Comparison of ENCODE assay signal across 11 mouse cellular contexts in the genomic region with DNA sequence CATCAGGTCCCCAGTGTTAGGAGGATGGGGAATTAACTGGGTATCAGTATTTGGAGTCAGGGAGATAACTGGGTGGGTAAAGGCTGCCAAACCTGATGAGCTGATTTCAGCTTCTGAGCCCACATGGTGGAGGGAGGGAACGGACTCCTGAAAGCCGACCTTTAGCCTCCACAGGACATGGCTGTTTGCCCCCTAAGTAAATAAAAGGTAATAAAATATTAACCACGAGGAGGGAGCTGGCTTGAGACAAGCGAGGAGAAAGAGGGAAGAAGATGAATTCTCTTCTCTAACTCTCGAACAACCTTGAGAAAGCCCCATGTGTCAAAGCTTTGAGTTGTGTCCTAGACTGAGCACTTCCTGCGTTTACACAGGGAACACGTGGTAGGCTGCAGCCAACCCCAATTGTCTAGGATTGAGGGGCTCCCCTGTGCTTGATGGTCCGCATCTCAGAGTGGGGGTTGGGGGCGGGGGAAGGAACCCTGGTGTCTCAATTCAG. TPM values are rescaled to one million over a fixed set of nuclear protein-coding genes. Genes with fewer than 3 reads are reported as not detected.
DNase-seq lines count a peak whose midpoint lies in the region; ATAC-seq and TF ChIP-seq lines count a peak whose summit lies in the region.
"Had no signal": no experiment of that assay in that cellular context is flagged by ENCODE, and none has a peak within 500 bp of the region (broad histone marks: within the 10 kb centered on the region; RNA-seq: fewer than 3 reads in every experiment).

No protein-coding gene starts in this region.

- DNase-seq in gastrocnemius, adult 2 months = no peak
- no peak for DNase-seq in gastrocnemius, postnatal 14 days
- peak; percentile 55 for DNase-seq in CD4-positive helper T cell, adult 2 months (ENCODE audit: low read depth, low spot score)
- no peak for DNase-seq in adrenal gland, adult (ENCODE audit: inconsistent age in 2 of 2, low spot score in 1 of 2)
- no peak for DNase-seq in B cell, adult 2 months

- H3K4me3 ChIP-seq in gastrocnemius, adult 2 months = peak overlapping the region; percentile 72
- H3K4me3 ChIP-seq in intestine, embryonic 15.5 days (replicated peaks) = peak overlapping the region; percentile 50
- H3K4me3 ChIP-seq in liver, embryonic 16.5 days (ENCODE audit: low read depth, low read length) = 0 out of 2 replicates have a peak overlapping the region, but pooled peaks have one; percentile 3
- H3K4me3 ChIP-seq: myocyte had no signal

- H3K4me2 ChIP-seq in intestine, embryonic 15.5 days (replicated peaks) = peak overlapping the region; percentile 89
- peak overlapping the region; percentile 46 for H3K4me2 ChIP-seq in liver, embryonic 16.5 days (ENCODE audit: low read depth, low read length)

- peak overlapping the region; percentile 86 for H3K27ac ChIP-seq in gastrocnemius, adult 2 months
- peak overlapping the region; percentile 89 for H3K27ac ChIP-seq in intestine, embryonic 15.5 days
- peak overlapping the region; percentile 79 for H3K27ac ChIP-seq in liver, embryonic 16.5 days (ENCODE audit: low read length)
- H3K27ac ChIP-seq: embryonic facial prominence, embryonic 15.5 days had no signal

- H3K27me3 ChIP-seq in intestine, embryonic 15.5 days (replicated peaks) = peaks cover 10% of the 10 kb centered on the region
- no peaks in the 10 kb centered on the region for H3K27me3 ChIP-seq in liver, embryonic 16.5 days (ENCODE audit: control insufficient read depth, insufficient read depth, low read depth, low read length)

- intact Hi-C loops in gastrocnemius, adult 2 months (cut with DNase I) = loop anchor here (10.0 kb wide), 1 partner anchor 57 kb away; a partner anchor contains a TSS
- intact Hi-C loops in gastrocnemius, postnatal 14 days (cut with DNase I; ENCODE audit: low total_unique reads) = no loop called here

- no peak overlapping the region for H3K9ac ChIP-seq in intestine, embryonic 15.5 days
- H3K9ac ChIP-seq in liver, embryonic 16.5 days (ENCODE audit: low read depth, low read length) = no peak overlapping the region
- H3K9ac ChIP-seq: embryonic facial prominence, embryonic 15.5 days had no signal

- WGBS in intestine, embryonic 15.5 days = 8% methylated on average over 9 of the region's 9 CpGs
- WGBS in liver, embryonic 16.5 days (ENCODE audit: insufficient replicate concordance) = 31% methylated on average over 9 of the region's 9 CpGs

- no peak for TF ChIP-seq CTCF in gastrocnemius, adult 2 months (IDR thresholded peaks at IDR 0.05)

- H3K9me3 ChIP-seq in intestine, embryonic 15.5 days = no peaks in the 10 kb centered on the region
- no peaks in the 10 kb centered on the region for H3K9me3 ChIP-seq in liver, embryonic 16.5 days (replicated peaks; ENCODE audit: control insufficient read depth, low read length)
- H3K9me3 ChIP-seq: embryonic facial prominence, embryonic 15.5 days had no signal

- peaks cover 16% of the 10 kb centered on the region for H3K4me1 ChIP-seq in intestine, embryonic 15.5 days (replicated peaks)
- peaks cover 7% of the 10 kb centered on the region for H3K4me1 ChIP-seq in liver, embryonic 16.5 days (ENCODE audit: control insufficient read depth, low read depth, low read length)

- no peaks in the 10 kb centered on the region for H3K36me3 ChIP-seq in intestine, embryonic 15.5 days
- H3K36me3 ChIP-seq in liver, embryonic 16.5 days (ENCODE audit: control insufficient read depth, insufficient read depth) = no peaks in the 10 kb centered on the region
- H3K36me3 ChIP-seq: embryonic facial prominence, embryonic 15.5 days had no signal

- ATAC-seq in intestine, embryonic 15.5 days = peak; percentile 71
- ATAC-seq in liver, embryonic 16.5 days (ENCODE audit: low read depth) = peak; percentile 49
- ATAC-seq in megakaryocyte-erythroid progenitor cell, adult 5-6 weeks (replicated peaks; ENCODE audit: low FRiP score, low TSS enrichment, poor library complexity, severe bottlenecking) = no peak

RNA-seq across cellular contexts. Expression of a gene that starts 2.9 kb away (rescaled TPM):
- 1 to 10 TPM; 2.2 to 2.3 TPM for total RNA-seq in gastrocnemius, adult 2 months (2021)
- 1 to 10 TPM; 5.7 to 6.4 TPM for total RNA-seq in gastrocnemius, postnatal 14 days (2021)
- 31.0 and 34.9 TPM in 2 replicates for polyA plus RNA-seq in intestine, embryonic 15.5 days (2015; fragmentation: Nextera tagmentation; extraction: Ambion mirVana)
- polyA plus RNA-seq in liver, embryonic 16.5 days (2015; fragmentation: Nextera tagmentation; extraction: Ambion mirVana) = 5.7 and 5.9 TPM in 2 replicates
- total RNA-seq in megakaryocyte-erythroid progenitor cell, adult 5-6 weeks (2014; fragmentation: Nextera tagmentation) = 4.8 and 20.1 TPM in 2 replicates
- total RNA-seq in megakaryocyte-erythroid progenitor cell, adult 5-6 weeks (2017) = 10.8 and 12.9 TPM in 2 replicates
- polyA plus RNA-seq: myocyte had no signal

RNA-seq across cellular contexts. Expression of a gene that starts 4.2 kb away (rescaled TPM):
- total RNA-seq in gastrocnemius, adult 2 months (2021) = 1 to 10 TPM; 1.5 to 1.6 TPM
- 1 to 10 TPM; 3.6 to 4.5 TPM for total RNA-seq in gastrocnemius, postnatal 14 days (2021)
- polyA plus RNA-seq in intestine, embryonic 15.5 days (2015; fragmentation: Nextera tagmentation; extraction: Ambion mirVana) = 10.5 and 10.9 TPM in 2 replicates
- 2.5 and 2.8 TPM in 2 replicates for polyA plus RNA-seq in liver, embryonic 16.5 days (2015; fragmentation: Nextera tagmentation; extraction: Ambion mirVana)
- 6.1 and 11.7 TPM in 2 replicates for total RNA-seq in megakaryocyte-erythroid progenitor cell, adult 5-6 weeks (2014; fragmentation: Nextera tagmentation)
- 1.5 and 5.8 TPM in 2 replicates for total RNA-seq in megakaryocyte-erythroid progenitor cell, adult 5-6 weeks (2017)
- polyA plus RNA-seq: myocyte had no signal

RNA-seq across cellular contexts. Expression of a gene that starts 23.3 kb away (rescaled TPM):
- not detected for total RNA-seq in gastrocnemius, adult 2 months (2021)
- not detected for total RNA-seq in gastrocnemius, postnatal 14 days (2021)
- 0.18 and 0.30 TPM in 2 replicates for polyA plus RNA-seq in intestine, embryonic 15.5 days (2015; fragmentation: Nextera tagmentation; extraction: Ambion mirVana)
- polyA plus RNA-seq in liver, embryonic 16.5 days (2015; fragmentation: Nextera tagmentation; extraction: Ambion mirVana) = 0.13 and 0.16 TPM in 2 replicates
- 1.4 and 4.8 TPM in 2 replicates for total RNA-seq in megakaryocyte-erythroid progenitor cell, adult 5-6 weeks (2014; fragmentation: Nextera tagmentation)
- total RNA-seq in megakaryocyte-erythroid progenitor cell, adult 5-6 weeks (2017) = 2.1 and 4.6 TPM in 2 replicates
- total RNA-seq: left cerebral cortex, adult 18-20 months had no signal
- polyA plus RNA-seq: myocyte had no signal

RNA-seq across cellular contexts. Expression of a gene that starts 23.4 kb away (rescaled TPM):
- total RNA-seq in gastrocnemius, adult 2 months (2021) = under 1 TPM in 1 of 2 experiments, not detected in 1; 0.84 TPM
- total RNA-seq in gastrocnemius, postnatal 14 days (2021) = 1 to 10 TPM; 1.8 to 4.3 TPM
- polyA plus RNA-seq in intestine, embryonic 15.5 days (2015; fragmentation: Nextera tagmentation; extraction: Ambion mirVana) = 5.6 and 5.7 TPM in 2 replicates
- 0.40 TPM in 1 of 2 replicates, not detected in the other for polyA plus RNA-seq in liver, embryonic 16.5 days (2015; fragmentation: Nextera tagmentation; extraction: Ambion mirVana)
- 2.9 TPM in 1 of 2 replicates, not detected in the other for total RNA-seq in megakaryocyte-erythroid progenitor cell, adult 5-6 weeks (2014; fragmentation: Nextera tagmentation)
- total RNA-seq in megakaryocyte-erythroid progenitor cell, adult 5-6 weeks (2017) = 96.6 TPM in 1 of 2 replicates, not detected in the other
- polyA plus RNA-seq: myocyte had no signal

RNA-seq across cellular contexts. Expression of a gene that starts 28.9 kb away (rescaled TPM):
- not detected for total RNA-seq in gastrocnemius, adult 2 months (2021)
- under 1 TPM in 1 of 2 experiments, not detected in 1; 0.22 TPM for total RNA-seq in gastrocnemius, postnatal 14 days (2021)
- polyA plus RNA-seq in intestine, embryonic 15.5 days (2015; fragmentation: Nextera tagmentation; extraction: Ambion mirVana) = 0.15 and 0.20 TPM in 2 replicates
- polyA plus RNA-seq in liver, embryonic 16.5 days (2015; fragmentation: Nextera tagmentation; extraction: Ambion mirVana) = 0.20 and 0.37 TPM in 2 replicates
- 6.4 and 19.7 TPM in 2 replicates for total RNA-seq in megakaryocyte-erythroid progenitor cell, adult 5-6 weeks (2014; fragmentation: Nextera tagmentation)
- total RNA-seq in megakaryocyte-erythroid progenitor cell, adult 5-6 weeks (2017) = 0.88 and 6.2 TPM in 2 replicates
- total RNA-seq: left cerebral cortex, adult 18-20 months had no signal
- polyA plus RNA-seq: embryonic facial prominence, embryonic 15.5 days; myocyte had no signal

Comparison
In these comparisons a context has a peak if more than half of its experiments do, and no peak if none do; other contexts are left out.
1. H3K4me3 ChIP-seq: peak in every context shown above with its lines; median percentile 72 in gastrocnemius, adult 2 months; 50 in intestine, embryonic 15.5 days; 3 in liver, embryonic 16.5 days.